Mouse (Mus musculus): ENCODE results near the gene Por. TPM values are rescaled to one million over a fixed set of nuclear protein-coding genes. Genes with fewer than 3 reads are reported as not detected.

Por gene
- polyA plus RNA-seq, 1 experiment from 2014 or later, result 117 TPM

DNA sequence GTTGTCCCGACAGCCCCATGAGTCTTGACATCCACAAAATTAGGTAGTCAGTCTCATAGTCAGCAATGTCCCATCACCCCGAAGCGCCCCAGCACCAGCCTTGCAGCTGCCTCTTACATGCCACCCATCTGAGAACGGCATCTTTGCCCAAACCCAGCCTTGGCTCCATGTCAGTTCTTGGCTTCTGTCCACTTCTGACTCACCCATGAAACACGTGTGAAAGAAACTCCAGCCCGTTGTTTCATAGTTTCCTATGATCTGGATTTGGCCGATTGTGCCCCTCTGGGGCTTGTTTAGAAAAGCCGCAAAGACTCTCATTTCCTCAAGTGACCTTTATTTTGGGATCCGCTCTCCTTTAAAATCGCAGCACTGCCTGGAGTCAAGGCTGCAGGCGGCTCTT is 52.3 kb downstream of the Por start:
- no peak for DNase-seq (ENCODE audit: low spot score)
- no peak overlapping the region for H3K27ac ChIP-seq (ENCODE audit: low read depth, low read length)

GRCm38 (mm10) chr5:135723165-135723751 is 53.4 kb downstream of the Por start:
- no peaks in the 10 kb centered on the region; the same call in 1 of the 2 replicates for H3K36me3 ChIP-seq (ENCODE audit: control insufficient read depth, insufficient read depth, low read length)
- H3K4me2 ChIP-seq (ENCODE audit: low read depth, low read length, severe bottlenecking), result no peak overlapping the region
- WGBS, result 74% methylated on average over 3 of the region's 3 CpGs
- no peaks in the 10 kb centered on the region for H3K9me3 ChIP-seq (ENCODE audit: control insufficient read depth, low read length)
- no peak overlapping the region for H3K27ac ChIP-seq (ENCODE audit: low read depth, low read length)
- H3K27me3 ChIP-seq (ENCODE audit: control insufficient read depth, insufficient read depth, low read length), result no peaks in the 10 kb centered on the region
- no peak overlapping the region for H3K9ac ChIP-seq (ENCODE audit: low read length)
- H3K4me1 ChIP-seq (replicated peaks; ENCODE audit: control insufficient read depth, insufficient read depth, low read length), result peaks cover 26% of the 10 kb centered on the region
- no peak overlapping the region for H3K4me3 ChIP-seq (ENCODE audit: low read depth, low read length)
- no peak for ATAC-seq (replicated peaks; ENCODE audit: low FRiP score)
- DNase-seq (ENCODE audit: low spot score), result no peak

More for the DNA sequence above, 52.3 kb downstream of the Por start:
- no peaks in the 10 kb centered on the region; the same call in 1 of the 2 replicates for H3K36me3 ChIP-seq (ENCODE audit: control insufficient read depth, insufficient read depth, low read length)
- peaks cover 26% of the 10 kb centered on the region for H3K4me1 ChIP-seq (replicated peaks; ENCODE audit: control insufficient read depth, insufficient read depth, low read length)
- no peak for ATAC-seq (replicated peaks; ENCODE audit: low FRiP score)
- H3K9me3 ChIP-seq (ENCODE audit: control insufficient read depth, low read length), result no peaks in the 10 kb centered on the region
- H3K4me3 ChIP-seq (ENCODE audit: low read depth, low read length), result no peak overlapping the region
- 91% methylated on average over 11 of the region's 11 CpGs for WGBS
- no peak overlapping the region for H3K4me2 ChIP-seq (ENCODE audit: low read depth, low read length, severe bottlenecking)
- no peaks in the 10 kb centered on the region for H3K27me3 ChIP-seq (ENCODE audit: control insufficient read depth, insufficient read depth, low read length)
- H3K9ac ChIP-seq (ENCODE audit: low read length), result no peak overlapping the region

DNA sequence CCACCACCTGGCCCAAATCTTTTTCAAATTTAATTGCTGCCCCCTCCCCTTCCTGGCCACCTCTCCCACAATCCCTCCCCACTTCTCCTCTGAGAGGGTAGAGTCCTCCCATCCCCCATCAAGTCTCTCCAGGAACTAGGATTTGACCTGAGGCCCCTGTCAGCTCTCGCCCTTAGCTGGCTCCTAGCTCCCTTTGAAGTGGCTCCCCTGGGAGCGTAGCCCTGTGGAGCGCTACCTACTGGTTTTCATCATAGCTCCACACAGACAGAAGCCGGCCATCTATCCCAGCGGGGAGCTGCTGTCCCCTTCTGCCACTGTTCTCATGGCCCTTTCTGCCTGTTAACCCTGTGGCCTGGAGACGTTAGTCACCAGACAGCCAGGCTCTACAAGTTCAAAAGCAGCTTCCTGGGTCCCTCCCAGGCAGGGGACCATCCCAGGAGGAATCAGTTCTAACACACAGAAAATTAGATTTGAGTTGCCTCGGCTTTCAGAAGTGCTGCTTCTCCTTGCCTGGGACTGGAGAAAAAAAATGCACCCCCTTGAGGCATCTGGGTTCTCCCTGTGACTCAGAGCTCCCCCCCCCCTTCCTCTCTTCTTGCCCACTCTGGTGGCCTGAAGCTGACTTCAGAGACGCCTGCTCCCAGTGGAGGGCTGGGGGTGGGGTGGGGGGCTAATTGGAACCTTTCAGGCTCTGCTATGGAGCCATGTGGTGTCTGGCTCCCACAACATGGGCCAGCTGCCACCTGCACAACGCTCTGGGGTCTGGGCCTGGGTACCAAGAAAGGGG is 54.9 kb downstream of the Por start:
- WGBS, result 3% methylated on average over 8 of the region's 9 CpGs
- Histone ChIP-seq H3K27ac (ENCODE audit: low read depth, low read length) (peak overlapping the region; percentile 98), H3K27me3 (ENCODE audit: control insufficient read depth, insufficient read depth, low read length) (no peaks in the 10 kb centered on the region), H3K4me2 (ENCODE audit: low read depth, low read length, severe bottlenecking) (peak overlapping the region; percentile 58), H3K9me3 (ENCODE audit: control insufficient read depth, low read length) (no peaks in the 10 kb centered on the region), H3K9ac (ENCODE audit: low read length) (peak overlapping the region; percentile 50), H3K4me3 (ENCODE audit: low read depth, low read length) (peak overlapping the region; percentile 28; the same call in 1 of the 2 replicates), H3K4me1 (replicated peaks; ENCODE audit: control insufficient read depth, insufficient read depth, low read length) (peaks cover 26% of the 10 kb centered on the region), H3K36me3 (ENCODE audit: control insufficient read depth, insufficient read depth, low read length) (no peaks in the 10 kb centered on the region; the same call in 1 of the 2 replicates)
- DNase-seq (ENCODE audit: low spot score) (peak; percentile 83), ATAC-seq (replicated peaks; ENCODE audit: low FRiP score) (peak; percentile 81)

GRCm38 (mm10) chr5:135725391-135725841 is 55.6 kb downstream of the Por start:
- no peaks in the 10 kb centered on the region for H3K27me3 ChIP-seq (ENCODE audit: control insufficient read depth, insufficient read depth, low read length)
- peak; percentile 93 for ATAC-seq (replicated peaks; ENCODE audit: low FRiP score)
- peaks cover 26% of the 10 kb centered on the region for H3K4me1 ChIP-seq (replicated peaks; ENCODE audit: control insufficient read depth, insufficient read depth, low read length)
- H3K9me3 ChIP-seq (ENCODE audit: control insufficient read depth, low read length), result no peaks in the 10 kb centered on the region
- peak; percentile 88 for DNase-seq (ENCODE audit: low spot score)
- H3K27ac ChIP-seq (ENCODE audit: low read depth, low read length), result peak overlapping the region; percentile 98
- H3K4me2 ChIP-seq (ENCODE audit: low read depth, low read length, severe bottlenecking), result peak overlapping the region; percentile 58
- H3K4me3 ChIP-seq (ENCODE audit: low read depth, low read length), result peak overlapping the region; percentile 28
- peak overlapping the region; percentile 60 for H3K9ac ChIP-seq (ENCODE audit: low read length)
- 3% methylated on average over 8 of the region's 8 CpGs for WGBS
- peaks cover 4% of the 10 kb centered on the region; the same call in 1 of the 2 replicates for H3K36me3 ChIP-seq (ENCODE audit: control insufficient read depth, insufficient read depth, low read length)

- 21% methylated on average over 6 of the region's 6 CpGs for WGBS
- no peak for DNase-seq (ENCODE audit: low spot score)
- peak overlapping the region; percentile 58 for H3K4me2 ChIP-seq (ENCODE audit: low read depth, low read length, severe bottlenecking)
- H3K27me3 ChIP-seq (ENCODE audit: control insufficient read depth, insufficient read depth, low read length), result no peaks in the 10 kb centered on the region
- H3K9ac ChIP-seq (ENCODE audit: low read length), result peak overlapping the region; percentile 60
- H3K27ac ChIP-seq (ENCODE audit: low read depth, low read length), result peak overlapping the region; percentile 98
- peaks cover 26% of the 10 kb centered on the region for H3K4me1 ChIP-seq (replicated peaks; ENCODE audit: control insufficient read depth, insufficient read depth, low read length)
- ATAC-seq (replicated peaks; ENCODE audit: low FRiP score), result peak; percentile 13; the same call in 1 of the 2 replicates
- no peaks in the 10 kb centered on the region for H3K9me3 ChIP-seq (ENCODE audit: control insufficient read depth, low read length)
- H3K4me3 ChIP-seq (ENCODE audit: low read depth, low read length), result peak overlapping the region; percentile 28
- peaks cover 8% of the 10 kb centered on the region; the same call in 1 of the 2 replicates for H3K36me3 ChIP-seq (ENCODE audit: control insufficient read depth, insufficient read depth, low read length)
These were observed 56.2 kb downstream of the Por start for GRCm38 (mm10) chr5:135725991-135726390.

DNA sequence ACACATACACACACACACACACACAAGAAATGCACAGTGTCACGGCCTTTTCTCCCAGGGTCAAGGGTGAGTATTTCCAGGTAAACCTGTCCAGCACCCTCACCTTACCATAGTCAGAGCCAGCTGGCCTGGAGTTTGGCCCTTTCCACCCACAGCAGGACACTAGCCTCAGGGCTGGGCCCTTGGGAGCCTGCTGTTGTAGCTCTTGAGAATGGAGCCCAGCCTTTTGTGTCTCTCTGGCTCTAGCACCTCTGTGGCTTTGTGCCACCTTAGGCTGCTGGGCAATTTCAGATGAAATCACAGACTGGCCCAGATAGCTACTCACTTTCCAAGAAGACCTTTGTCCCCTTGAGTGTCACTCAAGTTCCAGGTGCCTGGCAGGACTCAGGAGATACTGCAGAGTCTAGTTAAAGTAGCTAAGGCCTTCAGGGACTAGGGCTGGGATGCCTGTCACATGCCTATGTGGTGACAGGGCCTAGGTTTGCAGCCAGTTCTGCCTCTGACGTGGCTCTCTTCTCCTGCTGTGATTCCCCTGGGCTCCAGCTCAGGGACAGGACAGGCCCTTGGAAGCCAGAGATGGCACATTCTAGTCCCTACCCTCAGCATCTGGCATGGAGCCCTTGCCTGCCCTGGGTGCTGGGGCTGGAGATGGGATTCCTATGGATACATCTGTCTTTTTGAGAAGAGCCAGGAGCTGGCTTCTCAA is 57.0 kb downstream of the Por start:
- H3K4me3 ChIP-seq (ENCODE audit: low read depth, low read length), result peak overlapping the region; percentile 28; the same call in 1 of the 2 replicates
- WGBS, result 79% methylated on average over 2 of the region's 2 CpGs
- peaks cover 26% of the 10 kb centered on the region for H3K4me1 ChIP-seq (replicated peaks; ENCODE audit: control insufficient read depth, insufficient read depth, low read length)
- H3K9ac ChIP-seq (ENCODE audit: low read length), result peak overlapping the region; percentile 60
- ATAC-seq (replicated peaks; ENCODE audit: low FRiP score) (no peak), DNase-seq (ENCODE audit: low spot score) (no peak)
- H3K27ac ChIP-seq (ENCODE audit: low read depth, low read length), result peak overlapping the region; percentile 98; the same call in 1 of the 2 replicates
- H3K4me2 ChIP-seq (ENCODE audit: low read depth, low read length, severe bottlenecking), result peak overlapping the region; percentile 58
- no peaks in the 10 kb centered on the region for H3K9me3 ChIP-seq (ENCODE audit: control insufficient read depth, low read length)
- H3K36me3 ChIP-seq (ENCODE audit: control insufficient read depth, insufficient read depth, low read length), result peaks cover 12% of the 10 kb centered on the region; the same call in 1 of the 2 replicates
- H3K27me3 ChIP-seq (ENCODE audit: control insufficient read depth, insufficient read depth, low read length), result no peaks in the 10 kb centered on the region

GRCm38 (mm10) chr5:135727871-135728270 is 58.0 kb downstream of the Por start:
- peaks cover 16% of the 10 kb centered on the region for H3K36me3 ChIP-seq (ENCODE audit: control insufficient read depth, insufficient read depth, low read length)
- no peak overlapping the region for H3K4me2 ChIP-seq (ENCODE audit: low read depth, low read length, severe bottlenecking)
- peaks cover 26% of the 10 kb centered on the region for H3K4me1 ChIP-seq (replicated peaks; ENCODE audit: control insufficient read depth, insufficient read depth, low read length)
- no peak for DNase-seq (ENCODE audit: low spot score)
- no peaks in the 10 kb centered on the region for H3K27me3 ChIP-seq (ENCODE audit: control insufficient read depth, insufficient read depth, low read length)
- H3K9me3 ChIP-seq (ENCODE audit: control insufficient read depth, low read length), result no peaks in the 10 kb centered on the region
- H3K9ac ChIP-seq (ENCODE audit: low read length), result no peak overlapping the region
- ATAC-seq (replicated peaks; ENCODE audit: low FRiP score), result no peak
- H3K4me3 ChIP-seq (ENCODE audit: low read depth, low read length), result no peak overlapping the region
- 90% methylated on average over 9 of the region's 9 CpGs for WGBS
- no peak overlapping the region for H3K27ac ChIP-seq (ENCODE audit: low read depth, low read length)

GRCm38 (mm10) chr5:135728361-135728760 is 58.5 kb downstream of the Por start:
- DNase-seq (ENCODE audit: low spot score) (no peak), ATAC-seq (replicated peaks; ENCODE audit: low FRiP score) (no peak)
- Histone ChIP-seq H3K4me1 (replicated peaks; ENCODE audit: control insufficient read depth, insufficient read depth, low read length) (peaks cover 26% of the 10 kb centered on the region), H3K27me3 (ENCODE audit: control insufficient read depth, insufficient read depth, low read length) (no peaks in the 10 kb centered on the region), H3K4me3 (ENCODE audit: low read depth, low read length) (no peak overlapping the region), H3K27ac (ENCODE audit: low read depth, low read length) (no peak overlapping the region), H3K36me3 (ENCODE audit: control insufficient read depth, insufficient read depth, low read length) (peaks cover 21% of the 10 kb centered on the region), H3K9ac (ENCODE audit: low read length) (no peak overlapping the region), H3K9me3 (ENCODE audit: control insufficient read depth, low read length) (no peaks in the 10 kb centered on the region), H3K4me2 (ENCODE audit: low read depth, low read length, severe bottlenecking) (no peak overlapping the region)
- WGBS, result 93% methylated on average over 13 of the region's 13 CpGs
